Mouse (Mus musculus) kidney, postnatal 14 days (tissue): Measurements from ENCODE around the gene Gm6356.
"Not testable (repeated sequence)": the region's sequence is repeated elsewhere in the genome, so short reads cannot be mapped to it uniquely, and the experiment has no call there.

Experiments used
- DNase-seq: peaks from one replicate; pipeline ENCODE4 v3.0.0; 2022; ENCODE audit warnings: mixed read lengths

Gm6356 gene

DNA sequence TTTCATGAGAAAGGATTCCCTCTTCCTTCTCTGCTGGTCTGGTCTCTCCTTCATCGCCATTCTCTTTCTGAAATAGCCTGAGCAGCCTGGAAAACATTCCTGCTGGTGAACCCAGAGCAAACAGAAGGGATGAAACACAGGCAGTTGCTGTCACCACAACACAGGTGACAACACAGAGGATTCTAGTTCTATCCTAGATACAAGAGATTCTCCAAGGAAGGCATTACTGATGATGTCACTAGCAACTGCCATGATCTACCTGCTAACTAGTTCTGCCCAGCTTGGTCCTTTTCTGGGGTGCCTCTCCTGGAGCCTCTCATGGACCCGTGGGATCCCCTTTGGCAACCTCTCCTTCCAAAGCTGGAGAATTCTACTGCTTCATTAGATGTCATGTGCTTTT lies at the start of gene Gm6356:
TSS of gene Gm6356 (minus strand) at position 101 of the 400 bp plus-strand sequence.
- DNase-seq: not testable (repeated sequence)
